Mouse (Mus musculus): ENCODE data around the gene Surf1. TPM values are rescaled to one million over a fixed set of nuclear protein-coding genes. Genes with fewer than 3 reads are reported as not detected.

Surf1 gene
- total and polyA plus RNA-seq, 2 experiments from 2014 or later: 63.4 to 112 TPM

- ATAC-seq: no peak
- Histone ChIP-seq H3K4me2 (ENCODE audit: low read depth, low read length) (no peak overlapping the region), H3K27me3 (ENCODE audit: insufficient read depth, low read length) (no peaks in the 10 kb centered on the region), H3K9ac (replicated peaks; ENCODE audit: low read length) (no peak overlapping the region), H3K27ac (no peak overlapping the region), H3K4me3 (ENCODE audit: low read length) (no peak overlapping the region), H3K4me1 (ENCODE audit: insufficient read depth, low read length) (no peaks in the 10 kb centered on the region), H3K9me3 (ENCODE audit: low read length) (no peaks in the 10 kb centered on the region), H3K36me3 (ENCODE audit: insufficient read depth, low read length) (peaks cover 53% of the 10 kb centered on the region)
- DNase-seq (ENCODE audit: low spot score): no peak
- no peak for TF ChIP-seq CTCF (IDR thresholded peaks at IDR 0.05; ENCODE audit: low read depth)
- 100% methylated on average over 2 of the region's 2 CpGs for WGBS
Measured at GRCm38 (mm10) chr2:26954735-26955395, 38.5 kb upstream of the Surf1 start.

- no peaks in the 10 kb centered on the region for H3K27me3 ChIP-seq (ENCODE audit: insufficient read depth, low read length)
- DNase-seq (ENCODE audit: low spot score): no peak
- ATAC-seq: no peak
- peaks cover 48% of the 10 kb centered on the region for H3K36me3 ChIP-seq (ENCODE audit: insufficient read depth, low read length)
- no peak overlapping the region for H3K4me3 ChIP-seq (ENCODE audit: low read length)
- no peak overlapping the region for H3K4me2 ChIP-seq (ENCODE audit: low read depth, low read length)
- no peaks in the 10 kb centered on the region for H3K9me3 ChIP-seq (ENCODE audit: low read length)
- H3K9ac ChIP-seq (replicated peaks; ENCODE audit: low read length): no peak overlapping the region
- no peak for TF ChIP-seq CTCF (IDR thresholded peaks at IDR 0.05; ENCODE audit: low read depth)
- H3K4me1 ChIP-seq (ENCODE audit: insufficient read depth, low read length): no peaks in the 10 kb centered on the region
- WGBS: 91% methylated on average over 8 of the region's 8 CpGs
- H3K27ac ChIP-seq: no peak overlapping the region
Measured at GRCm38 (mm10) chr2:26952866-26953265, 36.5 kb upstream of the Surf1 start.

GRCm38 (mm10) chr2:26952193-26952592 is 35.9 kb upstream of the Surf1 start:
- Histone ChIP-seq H3K27me3 (ENCODE audit: insufficient read depth, low read length) (no peaks in the 10 kb centered on the region), H3K9ac (replicated peaks; ENCODE audit: low read length) (no peak overlapping the region), H3K4me3 (ENCODE audit: low read length) (no peak overlapping the region), H3K9me3 (ENCODE audit: low read length) (no peaks in the 10 kb centered on the region), H3K4me2 (ENCODE audit: low read depth, low read length) (no peak overlapping the region), H3K27ac (no peak overlapping the region), H3K4me1 (ENCODE audit: insufficient read depth, low read length) (no peaks in the 10 kb centered on the region), H3K36me3 (ENCODE audit: insufficient read depth, low read length) (peaks cover 41% of the 10 kb centered on the region)
- ATAC-seq: no peak
- DNase-seq (ENCODE audit: low spot score): no peak
- TF ChIP-seq CTCF (IDR thresholded peaks at IDR 0.05; ENCODE audit: low read depth): no peak
- 94% methylated on average over 4 of the region's 4 CpGs for WGBS

GRCm38 (mm10) chr2:26951346-26951905 is 35.1 kb upstream of the Surf1 start:
- no peak for ATAC-seq
- WGBS: 79% methylated on average over 8 of the region's 8 CpGs

GRCm38 (mm10) chr2:26950411-26950810 is 34.1 kb upstream of the Surf1 start:
- no peak for DNase-seq (ENCODE audit: low spot score)
- H3K4me1 ChIP-seq (ENCODE audit: insufficient read depth, low read length): no peaks in the 10 kb centered on the region
- H3K36me3 ChIP-seq (ENCODE audit: insufficient read depth, low read length): peaks cover 23% of the 10 kb centered on the region; the same call in 1 of the 2 replicates
- no peak overlapping the region for H3K4me3 ChIP-seq (ENCODE audit: low read length)
- no peaks in the 10 kb centered on the region for H3K27me3 ChIP-seq (ENCODE audit: insufficient read depth, low read length)
- no peaks in the 10 kb centered on the region for H3K9me3 ChIP-seq (ENCODE audit: low read length)
- no peak overlapping the region for H3K9ac ChIP-seq (replicated peaks; ENCODE audit: low read length)
- WGBS: 92% methylated on average over 2 of the region's 2 CpGs
- ATAC-seq: no peak
- no peak overlapping the region for H3K27ac ChIP-seq
- H3K4me2 ChIP-seq (ENCODE audit: low read depth, low read length): no peak overlapping the region
- no peak for TF ChIP-seq CTCF (IDR thresholded peaks at IDR 0.05; ENCODE audit: low read depth)

More at GRCm38 (mm10) chr2:26951346-26951905, 35.1 kb upstream of the Surf1 start:
- DNase-seq (ENCODE audit: low spot score): no peak
- Histone ChIP-seq H3K9ac (replicated peaks; ENCODE audit: low read length) (no peak overlapping the region), H3K36me3 (ENCODE audit: insufficient read depth, low read length) (peaks cover 34% of the 10 kb centered on the region; the same call in 1 of the 2 replicates), H3K4me2 (ENCODE audit: low read depth, low read length) (no peak overlapping the region), H3K27me3 (ENCODE audit: insufficient read depth, low read length) (no peaks in the 10 kb centered on the region), H3K4me3 (ENCODE audit: low read length) (no peak overlapping the region), H3K27ac (no peak overlapping the region), H3K4me1 (ENCODE audit: insufficient read depth, low read length) (no peaks in the 10 kb centered on the region), H3K9me3 (ENCODE audit: low read length) (no peaks in the 10 kb centered on the region)
- no peak for TF ChIP-seq CTCF (IDR thresholded peaks at IDR 0.05; ENCODE audit: low read depth)

GRCm38 (mm10) chr2:26943253-26943652 is 26.9 kb upstream of the Surf1 start:
- no peak for TF ChIP-seq CTCF (IDR thresholded peaks at IDR 0.05; ENCODE audit: low read depth)
- Histone ChIP-seq H3K9me3 (ENCODE audit: low read length) (no peaks in the 10 kb centered on the region), H3K36me3 (ENCODE audit: insufficient read depth, low read length) (no peaks in the 10 kb centered on the region), H3K9ac (replicated peaks; ENCODE audit: low read length) (no peak overlapping the region), H3K4me3 (ENCODE audit: low read length) (no peak overlapping the region), H3K4me2 (ENCODE audit: low read depth, low read length) (no peak overlapping the region), H3K27me3 (ENCODE audit: insufficient read depth, low read length) (no peaks in the 10 kb centered on the region), H3K27ac (no peak overlapping the region), H3K4me1 (ENCODE audit: insufficient read depth, low read length) (no peaks in the 10 kb centered on the region)
- ATAC-seq (no peak), DNase-seq (ENCODE audit: low spot score) (no peak)
- WGBS: 88% methylated on average over 3 of the region's 3 CpGs

GRCm38 (mm10) chr2:26941539-26941938 is 25.2 kb upstream of the Surf1 start:
- Histone ChIP-seq H3K9ac (replicated peaks; ENCODE audit: low read length) (no peak overlapping the region), H3K4me3 (ENCODE audit: low read length) (no peak overlapping the region), H3K27ac (no peak overlapping the region), H3K27me3 (ENCODE audit: insufficient read depth, low read length) (no peaks in the 10 kb centered on the region), H3K9me3 (ENCODE audit: low read length) (no peaks in the 10 kb centered on the region), H3K4me1 (ENCODE audit: insufficient read depth, low read length) (no peaks in the 10 kb centered on the region), H3K36me3 (ENCODE audit: insufficient read depth, low read length) (no peaks in the 10 kb centered on the region), H3K4me2 (ENCODE audit: low read depth, low read length) (no peak overlapping the region)
- DNase-seq (ENCODE audit: low spot score) (no peak), ATAC-seq (no peak)
- WGBS: 47% methylated on average over 5 of the region's 5 CpGs
- no peak for TF ChIP-seq CTCF (IDR thresholded peaks at IDR 0.05; ENCODE audit: low read depth)
